Mouse (Mus musculus): ENCODE results near the gene Dock8. TPM values are rescaled to one million over a fixed set of nuclear protein-coding genes. Genes with fewer than 3 reads are reported as not detected.

Gene Dock8
- polyA plus RNA-seq (2012; rRNA removed), result 5.8 and 14.0 TPM in 2 replicates

DNA sequence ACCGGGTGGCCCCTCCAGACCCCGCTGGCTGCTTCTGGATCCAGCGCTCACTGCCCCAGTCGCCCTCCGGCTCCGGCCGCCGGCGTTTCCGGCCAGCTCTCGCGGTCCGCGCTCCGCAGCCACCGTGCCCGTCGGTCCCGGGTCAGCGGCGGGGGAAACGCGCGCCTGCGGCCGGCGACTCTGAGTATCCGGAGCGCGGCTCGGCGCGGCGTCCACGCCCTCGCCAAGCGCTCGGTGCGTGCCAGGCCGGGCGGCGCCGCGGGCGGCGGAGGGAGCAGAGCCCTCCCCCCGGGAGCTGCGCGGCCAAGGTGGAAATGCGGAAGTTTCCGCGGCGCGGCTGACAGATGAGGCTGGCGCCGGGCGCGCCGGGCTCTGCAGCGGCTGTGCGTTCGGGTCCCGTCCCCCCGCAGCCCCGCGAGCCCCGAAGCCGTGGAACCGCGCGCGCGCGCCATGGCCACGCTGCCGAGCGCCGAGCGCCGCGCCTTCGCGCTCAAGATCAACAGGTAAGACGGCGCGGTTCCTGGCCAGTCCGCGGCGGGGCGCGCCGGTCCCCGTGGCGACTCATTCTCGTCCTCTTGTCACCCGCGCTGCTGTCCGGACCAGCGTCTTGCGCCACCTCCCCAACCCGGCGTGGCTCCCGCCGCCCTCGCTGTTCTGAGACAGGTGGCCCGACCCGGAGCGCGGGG, at the start of gene Dock8:
Dock8 (plus strand) TSS at position 334 of the 686 bp plus-strand sequence.
- under 1% methylated on average over 109 of the region's 109 CpGs for WGBS
- no peak for DNase-seq (ENCODE audit: low read depth, low spot score)

DNA sequence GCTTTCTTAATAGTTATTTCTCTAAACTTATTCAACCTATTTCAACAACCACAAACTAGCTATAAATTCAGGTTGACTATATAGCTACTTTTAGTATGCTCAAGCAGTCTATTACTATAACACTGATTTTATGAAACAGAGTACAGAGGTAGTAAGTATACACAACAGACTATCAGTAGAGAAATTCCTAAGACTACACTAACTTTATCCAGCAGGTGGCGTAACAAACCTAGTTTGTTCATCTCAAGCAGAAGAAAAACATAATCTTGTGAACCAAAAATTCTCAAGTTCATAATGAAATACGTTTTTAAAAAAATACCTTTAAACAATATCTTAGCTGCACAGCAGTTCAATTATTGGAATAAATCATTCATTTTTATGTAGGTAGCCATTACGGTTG, 40.8 kb upstream of the Dock8 start:
- WGBS, result 27% methylated on average over 3 of the region's 3 CpGs

DNA sequence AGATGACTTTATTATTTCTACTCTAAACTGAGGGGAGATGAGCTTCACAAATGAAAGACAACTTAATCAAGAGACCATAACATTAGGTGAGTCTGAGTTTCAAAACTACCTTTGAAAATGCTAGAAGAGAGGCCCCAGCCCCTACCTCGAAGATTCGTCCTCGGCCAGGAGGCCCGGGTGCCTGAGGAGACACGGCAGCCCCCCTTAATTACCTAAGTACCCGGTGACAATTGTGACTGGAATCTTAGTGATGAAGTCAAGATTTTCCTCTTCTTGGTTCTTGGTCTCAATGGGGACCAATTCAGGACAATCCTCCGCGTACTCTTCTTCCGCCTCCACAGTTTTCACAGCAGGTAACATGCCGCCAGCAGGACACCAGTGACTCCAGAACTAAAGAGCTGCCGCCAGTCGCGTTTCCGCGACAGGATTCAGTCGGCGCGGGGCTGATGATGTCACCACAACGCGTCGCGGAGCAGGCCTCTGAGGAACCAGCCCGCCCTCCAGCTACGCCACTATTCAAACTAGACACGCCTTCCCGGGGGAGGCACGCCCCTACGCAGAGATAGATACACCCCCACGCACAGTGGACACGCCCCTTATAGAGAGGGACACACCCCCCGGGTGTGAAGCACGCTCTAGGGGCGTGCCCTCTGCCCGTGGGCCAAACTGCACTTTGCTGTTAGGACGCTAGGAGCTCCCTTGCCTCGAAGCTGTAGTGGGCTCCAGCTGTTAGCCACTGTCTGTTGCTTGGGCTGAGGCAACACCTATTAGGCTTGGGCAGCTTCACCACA, 38.0 kb upstream of the Dock8 start, which contains the start of gene Cbwd1:
Cbwd1 (minus strand) TSS at position 439 of the 791 bp plus-strand sequence.
- peak; percentile 95 for DNase-seq (ENCODE audit: low read depth, low spot score)
- under 1% methylated on average over 36 of the region's 36 CpGs for WGBS

More for the DNA sequence above, 40.8 kb upstream of the Dock8 start:
- peak; percentile 47 for DNase-seq (ENCODE audit: low read depth, low spot score)

DNA sequence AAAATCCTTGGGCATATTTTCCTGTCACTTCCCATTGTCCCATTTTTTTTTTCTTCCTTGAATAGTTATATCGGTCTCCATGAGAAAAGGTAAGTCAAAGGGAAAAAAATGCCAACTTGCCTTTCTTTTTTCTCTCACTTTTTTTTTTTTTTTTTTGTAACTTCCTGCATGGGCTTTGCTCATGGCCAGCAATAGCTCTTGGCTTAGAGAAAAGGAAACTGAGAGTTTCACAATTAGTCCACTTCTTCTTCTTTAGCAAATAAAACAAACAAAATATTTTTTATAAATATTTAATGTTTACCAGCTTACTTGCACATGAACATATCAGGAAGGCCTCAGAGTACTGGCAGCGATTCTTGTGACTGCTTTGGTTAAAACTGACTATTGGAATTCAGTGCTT, 33.1 kb upstream of the Dock8 start:
- 42% methylated on average over 2 of the region's 2 CpGs for WGBS
- DNase-seq (ENCODE audit: low read depth, low spot score), result no peak

DNA sequence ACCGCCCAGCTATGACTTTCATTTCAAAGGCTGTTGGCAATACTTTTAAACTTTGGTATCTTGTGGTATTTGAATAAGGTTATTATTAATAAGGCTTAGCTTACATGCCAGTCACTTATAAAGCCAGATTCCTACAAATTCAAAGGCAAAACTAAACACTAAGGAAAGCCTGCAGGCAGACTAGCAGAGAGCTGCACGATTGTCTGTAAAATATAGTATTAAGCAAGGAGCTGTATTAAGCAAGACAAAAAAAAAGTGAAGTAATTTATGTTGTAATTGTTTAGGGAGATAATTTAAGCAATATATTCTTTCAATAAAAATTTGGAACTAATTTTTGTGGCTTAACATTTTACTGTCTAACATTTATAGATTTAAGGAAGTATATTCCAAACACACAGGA, 32.4 kb upstream of the Dock8 start:
- WGBS, result 67% methylated on average over 2 of the region's 2 CpGs
- no peak for DNase-seq (ENCODE audit: low read depth, low spot score)

DNA sequence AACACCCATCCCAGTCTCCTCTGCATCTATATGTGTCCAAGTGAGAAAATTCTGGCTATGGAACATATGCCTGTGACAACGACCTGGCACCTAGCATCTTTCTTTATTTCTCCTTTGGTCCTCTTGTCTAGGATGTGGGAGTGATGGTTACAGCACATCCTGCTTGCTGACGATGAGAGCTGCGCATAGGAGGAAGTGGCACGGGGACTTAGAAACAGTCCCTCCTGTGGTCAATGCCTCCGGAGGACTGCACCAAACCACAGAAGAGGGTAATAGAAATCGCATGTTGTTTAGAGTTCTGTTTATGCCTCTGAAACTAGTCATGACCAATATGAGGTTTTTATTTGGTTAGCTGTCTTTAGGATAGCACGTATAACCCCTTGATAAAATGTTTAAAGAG, 28.0 kb upstream of the Dock8 start:
- 79% methylated on average over 7 of the region's 7 CpGs for WGBS
- no peak for DNase-seq (ENCODE audit: low read depth, low spot score)

DNA sequence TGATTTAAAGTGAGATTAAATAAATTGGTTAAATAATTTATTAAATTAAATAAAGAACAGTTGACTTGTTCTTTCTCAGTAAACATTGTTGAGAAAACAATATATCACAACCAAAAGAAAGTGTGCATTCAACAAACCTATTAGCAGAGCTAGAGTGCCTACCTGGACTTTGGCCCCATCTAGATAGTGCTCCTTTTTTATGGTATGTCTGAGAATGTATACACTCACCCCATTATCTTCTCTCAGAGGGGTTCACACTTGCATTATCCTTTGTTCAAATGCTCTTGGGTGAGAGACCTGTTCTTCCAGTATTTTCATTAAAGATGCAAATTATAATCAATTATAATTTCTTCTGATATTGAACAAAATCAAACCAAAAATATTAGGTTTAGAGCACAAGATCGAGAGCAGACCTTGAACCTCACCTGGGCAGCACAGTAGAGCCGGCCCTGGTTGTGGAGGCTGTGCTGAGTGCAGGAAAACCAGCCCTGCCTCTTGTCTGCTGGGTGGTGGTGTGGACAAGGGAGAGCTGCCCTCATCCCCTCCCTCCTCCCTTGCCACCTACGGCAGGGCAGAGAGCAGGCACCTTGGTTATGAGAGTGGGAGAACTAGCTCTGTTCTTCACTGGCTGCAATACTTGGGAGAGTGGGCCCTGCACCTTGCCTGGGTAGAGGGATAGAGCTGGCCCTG, 26.5 kb upstream of the Dock8 start:
- WGBS, result 32% methylated on average over 3 of the region's 3 CpGs

DNA sequence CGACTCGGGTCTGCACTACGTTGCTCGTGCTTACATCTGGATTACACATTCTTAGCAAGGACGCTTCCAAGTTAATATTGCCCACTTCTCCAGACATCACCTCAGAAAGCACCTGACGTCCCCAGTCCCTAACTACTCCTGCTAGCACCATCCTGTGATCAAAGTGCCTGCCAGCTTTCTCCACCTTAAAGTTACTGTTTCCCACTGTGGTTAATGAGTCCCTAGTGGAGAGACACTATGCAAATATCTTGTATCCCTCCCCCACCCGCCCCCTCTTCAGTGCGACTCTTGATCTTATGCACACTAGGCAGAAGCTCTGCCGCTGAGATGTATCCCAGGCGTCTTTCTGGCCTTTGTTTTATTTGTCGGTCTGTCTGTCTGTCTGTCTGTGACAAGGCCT, 21.3 kb upstream of the Dock8 start:
- no peak for DNase-seq (ENCODE audit: low read depth, low spot score)
- WGBS, result 30% methylated on average over 11 of the region's 11 CpGs

More for the DNA sequence above, 26.5 kb upstream of the Dock8 start:
- no peak for DNase-seq (ENCODE audit: low read depth, low spot score)

DNA sequence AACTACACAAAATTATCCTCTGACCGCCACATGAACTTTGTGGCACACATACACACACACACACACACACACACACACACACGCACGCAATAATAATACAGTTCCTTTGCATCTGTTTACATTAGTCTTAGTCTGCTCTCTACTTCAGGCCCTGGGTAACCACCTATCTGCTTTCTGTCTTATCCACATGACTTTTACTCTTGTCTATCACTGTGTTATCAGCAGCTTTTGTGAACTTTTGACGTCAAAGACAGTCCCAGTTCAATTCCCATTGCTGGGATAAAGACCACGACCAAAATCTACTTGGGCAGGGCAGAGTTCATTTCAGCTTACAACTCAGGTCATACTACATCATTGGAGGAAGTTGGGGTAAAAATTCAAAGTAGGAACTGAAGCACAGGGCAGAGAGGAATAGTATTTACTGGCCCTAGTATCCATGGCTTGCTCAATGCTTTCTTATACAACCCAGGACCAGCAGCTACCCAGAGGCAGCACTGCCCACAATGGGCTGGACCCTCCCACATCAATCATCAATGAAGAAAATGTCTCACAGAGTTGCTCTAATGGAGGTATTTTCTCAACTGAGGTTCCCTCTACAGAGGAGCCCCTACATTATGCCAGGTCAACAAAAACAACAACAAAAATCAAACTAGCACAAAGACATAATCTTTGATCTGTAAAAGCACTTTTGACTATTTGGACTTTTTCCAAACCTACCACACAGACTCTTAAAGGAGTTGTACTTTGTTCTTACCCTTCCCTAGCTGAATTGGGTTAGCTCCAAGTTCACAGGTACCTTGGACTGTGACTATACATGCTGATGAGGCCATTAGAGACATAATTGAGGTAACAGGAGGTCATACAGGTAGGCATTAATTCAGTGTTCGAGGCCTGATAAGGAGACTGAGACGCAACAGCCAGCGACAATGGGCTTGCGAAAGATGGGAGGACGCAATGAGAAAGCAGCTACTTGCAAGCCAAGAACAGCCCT, 20.2 kb upstream of the Dock8 start:
- 35% methylated on average over 10 of the region's 10 CpGs for WGBS
- DNase-seq (ENCODE audit: low read depth, low spot score), result peak; percentile 88

DNA sequence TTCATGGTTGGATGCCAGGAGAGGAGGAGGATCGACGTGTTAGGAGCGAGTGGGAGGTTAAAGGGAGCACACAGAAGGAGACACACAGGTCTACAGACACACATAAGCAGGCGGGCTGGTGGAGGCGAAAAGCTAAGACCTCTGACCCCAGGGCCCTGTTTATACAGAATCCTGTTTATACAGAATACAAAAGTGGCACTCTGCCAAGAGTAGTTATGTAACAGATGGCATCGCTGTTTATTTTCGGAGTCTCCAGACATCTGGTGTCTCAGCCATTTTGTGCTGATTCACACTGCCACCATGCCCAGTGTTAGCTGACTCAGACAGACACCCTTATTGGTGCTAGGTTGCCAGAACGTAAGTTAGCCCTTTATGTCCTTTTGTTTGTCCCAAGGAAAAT, 18.0 kb upstream of the Dock8 start:
- 19% methylated on average over 8 of the region's 8 CpGs for WGBS

DNA sequence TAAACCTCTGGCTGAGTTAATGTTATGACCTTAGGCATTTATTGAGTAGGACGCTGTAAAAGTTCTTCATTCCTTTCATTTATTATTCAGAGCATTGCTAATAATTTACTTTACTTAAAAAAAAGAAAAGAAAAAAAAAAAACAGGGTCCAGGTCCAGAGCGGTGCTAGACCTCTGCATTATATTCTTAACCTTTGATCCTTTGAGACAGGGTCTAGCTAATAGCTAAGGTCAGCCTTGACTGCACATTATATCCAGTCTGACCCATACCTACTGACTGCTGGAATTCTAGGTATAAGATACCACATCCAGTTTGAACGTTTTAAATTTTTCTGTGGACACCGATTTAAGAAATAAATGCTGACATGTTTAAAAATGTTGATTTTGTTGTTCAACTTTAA, 16.3 kb upstream of the Dock8 start:
- DNase-seq (ENCODE audit: low read depth, low spot score), result no peak
- WGBS, result 84% methylated on average over 4 of the region's 4 CpGs

More for the DNA sequence above, 18.0 kb upstream of the Dock8 start:
- no peak for DNase-seq (ENCODE audit: low read depth, low spot score)

DNA sequence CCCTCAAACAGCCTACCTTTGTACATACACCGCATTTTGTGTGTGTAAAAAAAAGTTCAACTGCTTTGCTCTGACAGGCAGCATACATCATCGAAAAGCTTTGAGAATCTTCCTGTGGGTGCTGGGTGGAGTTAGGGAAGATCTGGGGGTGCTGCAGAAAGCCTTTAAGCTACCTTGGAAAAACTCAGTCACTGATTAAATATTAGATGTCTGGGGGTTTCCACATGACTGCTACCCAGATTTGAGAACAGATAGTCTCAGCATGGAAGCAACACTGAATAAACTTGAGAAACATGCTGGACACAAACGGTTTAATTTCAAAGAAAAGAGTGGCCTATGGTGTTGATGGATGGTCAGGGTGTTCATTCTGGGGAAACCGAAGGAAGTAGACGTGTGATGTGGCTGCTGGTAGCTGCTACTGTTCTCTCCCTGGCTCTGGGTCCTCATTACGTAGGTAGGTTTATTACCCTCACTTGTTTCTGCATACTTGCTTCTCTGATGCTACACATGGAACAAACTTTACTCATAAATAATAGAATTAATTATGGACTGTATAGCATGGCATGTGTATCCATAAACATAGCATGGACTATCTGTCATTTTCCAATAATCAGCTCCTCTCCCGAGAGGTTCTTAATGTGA, 15.4 kb upstream of the Dock8 start:
- 73% methylated on average over 7 of the region's 7 CpGs for WGBS
- no peak for DNase-seq (ENCODE audit: low read depth, low spot score)

DNA sequence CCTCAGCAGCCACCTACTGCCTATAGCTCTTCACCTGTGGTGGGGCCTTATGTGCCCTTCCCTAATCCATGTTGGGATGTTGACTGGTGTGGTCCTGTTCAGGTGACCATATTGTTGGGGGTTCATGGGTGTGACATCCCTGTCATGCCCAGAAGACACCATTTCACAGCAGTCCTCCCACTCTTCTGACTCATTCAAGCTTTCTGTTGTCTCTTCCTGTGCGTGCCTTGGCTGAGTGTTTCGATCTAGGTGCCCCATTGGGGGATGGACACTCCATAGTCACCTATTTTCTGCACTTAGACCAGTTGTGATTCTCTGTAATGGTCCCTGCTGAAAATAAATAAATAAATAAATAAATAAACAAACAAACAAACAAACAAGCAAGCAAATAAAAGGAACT, 14.3 kb upstream of the Dock8 start:
- 93% methylated on average over 2 of the region's 2 CpGs for WGBS
- no peak for DNase-seq (ENCODE audit: low read depth, low spot score)

DNA sequence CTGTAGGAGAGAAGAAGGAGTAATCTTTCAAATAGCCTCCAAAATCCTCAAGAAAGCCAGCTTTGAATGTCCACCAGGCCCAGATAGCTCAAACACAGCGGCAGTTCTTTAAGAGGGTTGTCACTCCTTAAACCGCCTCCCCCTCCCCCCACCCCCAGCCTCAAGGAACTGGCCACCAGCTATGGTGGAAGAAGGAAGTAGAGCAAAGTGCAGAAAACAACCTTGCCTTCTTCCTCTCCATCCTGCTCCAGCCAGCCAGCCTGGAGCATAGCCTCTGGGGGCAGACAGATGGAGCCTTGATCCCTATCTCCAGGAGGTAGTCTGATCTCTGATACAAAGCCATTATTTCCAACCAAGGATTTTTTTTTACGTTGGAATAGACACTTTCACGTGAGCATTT, 12.0 kb upstream of the Dock8 start:
- WGBS, result 57% methylated on average over 4 of the region's 4 CpGs
- DNase-seq (ENCODE audit: low read depth, low spot score), result no peak

DNA sequence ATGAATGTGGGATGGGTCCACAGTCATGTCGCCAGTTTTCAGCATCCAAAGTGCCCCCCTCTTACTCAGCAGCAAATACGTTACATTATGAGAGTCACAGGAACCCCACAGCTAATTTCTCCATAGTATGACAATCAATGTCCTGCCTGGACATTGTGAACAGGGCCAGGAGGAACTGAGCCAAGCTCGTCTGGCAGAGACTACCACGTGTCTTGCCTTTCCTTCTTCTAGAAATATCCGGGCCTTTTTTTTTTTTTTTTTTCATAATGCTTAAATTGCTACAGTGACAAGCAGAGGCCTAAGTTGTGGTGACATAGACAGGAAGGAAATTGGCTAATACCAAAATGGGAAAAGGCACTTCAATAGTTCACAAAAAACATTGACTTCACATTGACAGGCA, 10.5 kb upstream of the Dock8 start:
- no peak for DNase-seq (ENCODE audit: low read depth, low spot score)
- WGBS, result 69% methylated on average over 5 of the region's 5 CpGs

DNA sequence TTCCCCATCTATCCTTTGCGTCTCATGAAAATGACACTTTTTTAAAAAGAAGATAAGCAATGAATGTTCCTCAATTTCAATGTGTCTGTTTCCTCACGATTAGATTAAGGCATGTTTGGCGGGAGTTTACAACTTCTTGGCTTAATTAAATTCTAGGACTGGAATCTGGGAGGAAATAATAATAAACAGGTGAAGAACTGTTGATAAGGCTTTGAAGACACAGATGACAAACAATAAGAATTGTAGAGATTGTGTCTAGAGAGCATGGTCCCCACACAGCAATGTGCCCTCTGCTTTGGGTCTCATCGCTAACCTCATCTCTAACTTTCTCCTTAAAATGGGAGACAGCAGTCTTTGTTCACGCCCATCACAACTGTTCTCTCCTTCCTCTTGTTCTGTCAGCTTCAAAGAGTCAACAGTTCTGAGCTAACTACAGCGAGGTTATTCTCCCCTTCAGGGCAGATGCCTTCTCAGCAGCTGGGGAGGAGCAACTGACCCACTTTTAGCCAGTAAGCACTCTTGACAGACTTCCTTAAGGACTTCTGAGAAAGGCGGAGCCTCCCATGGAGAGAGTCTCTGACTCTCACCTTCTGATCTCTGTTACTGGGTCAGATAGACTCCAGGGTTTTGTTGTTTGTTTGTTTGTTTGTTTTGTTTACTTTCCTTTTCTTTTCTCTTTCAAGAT, 9.1 kb upstream of the Dock8 start:
- 68% methylated on average over 7 of the region's 7 CpGs for WGBS
- DNase-seq (ENCODE audit: low read depth, low spot score), result no peak

DNA sequence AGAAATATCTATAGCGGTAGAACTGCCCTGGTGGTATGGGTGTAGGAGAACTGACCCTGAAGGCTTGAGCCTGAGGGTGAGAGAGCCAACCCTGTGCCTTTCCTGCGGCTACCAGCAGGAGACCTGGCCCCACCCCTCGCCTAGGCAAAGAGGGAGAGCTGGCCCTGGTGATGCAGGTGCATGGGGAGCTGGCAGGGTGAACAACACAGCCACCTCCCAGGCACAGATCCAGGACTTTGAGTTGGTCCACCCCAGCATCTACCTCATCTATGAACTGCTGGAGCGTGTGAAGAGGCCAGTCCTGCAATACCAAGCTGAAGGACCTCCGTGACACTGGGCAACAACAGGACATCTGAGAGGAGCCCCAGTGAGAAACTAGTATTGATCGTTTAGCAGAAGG, 5.8 kb upstream of the Dock8 start:
- 66% methylated on average over 6 of the region's 6 CpGs for WGBS
- DNase-seq (ENCODE audit: low read depth, low spot score), result no peak

DNA sequence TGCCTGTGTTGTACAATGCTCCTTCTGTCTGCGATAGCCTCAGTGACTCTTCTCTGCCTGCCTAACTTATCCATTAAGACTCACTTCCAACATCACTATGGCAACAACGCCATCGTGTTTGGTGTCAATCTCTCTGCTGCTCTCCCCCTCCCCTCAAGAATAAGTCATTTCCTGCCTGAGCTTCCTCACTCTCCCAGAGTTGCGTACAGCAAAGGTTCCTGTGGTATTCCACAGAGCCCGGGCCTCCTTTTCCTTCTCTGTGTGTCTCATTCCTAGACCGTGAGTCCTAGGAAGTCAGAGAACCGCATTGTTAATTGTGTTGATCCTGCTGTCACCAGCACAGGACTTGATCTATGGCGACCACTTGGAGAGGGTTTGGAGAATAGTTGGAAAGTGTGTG, 4.4 kb upstream of the Dock8 start:
- DNase-seq (ENCODE audit: low read depth, low spot score), result no peak
- WGBS, result 37% methylated on average over 8 of the region's 8 CpGs
